Mouse (Mus musculus) embryonic facial prominence, embryonic 13.5 days (tissue): Measurements from ENCODE around the gene Parp8. TPM values are rescaled to one million over a fixed set of nuclear protein-coding genes. Genes with fewer than 3 reads are reported as not detected.

Experiments
- ATAC-seq: fragments of 200-750 bp; cut with Nextera tagmentation; 2 replicates; pipeline ENCODE4 v1.8.0; 2017; ENCODE audit warnings: low read depth; ENCODE audit not compliant: insufficient number of reproducible peaks, insufficient read depth, low FRiP score, low TSS enrichment
- H3K27ac ChIP-seq: fragments of 300-500 bp; sonication (generic); 2 replicates; pipeline ENCODE4 v1.5.1; 2015; ENCODE audit warnings: moderate library complexity, mild to moderate bottlenecking, inconsistent platforms
- H3K27me3 ChIP-seq: fragments of 300-500 bp; sonication (generic); 2 replicates; pipeline ENCODE4 v1.6.1; 2015; ENCODE audit warnings: mild to moderate bottlenecking, inconsistent platforms
- H3K36me3 ChIP-seq: fragments of 300-500 bp; sonication (generic); 2 replicates; pipeline ENCODE4 v1.6.1; 2015; ENCODE audit warnings: mild to moderate bottlenecking, inconsistent platforms
- H3K4me1 ChIP-seq: fragments of 300-500 bp; sonication (generic); 2 replicates; pipeline ENCODE4 v1.6.1; 2015; ENCODE audit warnings: inconsistent platforms
- H3K4me2 ChIP-seq: fragments of 300-500 bp; sonication (generic); 2 replicates; pipeline ENCODE4 v1.6.1; 2015; ENCODE audit warnings: moderate library complexity, mild to moderate bottlenecking, inconsistent platforms
- H3K4me3 ChIP-seq: fragments of 300-500 bp; sonication (generic); 2 replicates; pipeline ENCODE4 v1.5.1; 2015; ENCODE audit warnings: mild to moderate bottlenecking, inconsistent platforms
- H3K9ac ChIP-seq: fragments of 300-500 bp; sonication (generic); 2 replicates; pipeline ENCODE4 v1.6.1; 2015; ENCODE audit warnings: mild to moderate bottlenecking, inconsistent platforms
- H3K9me3 ChIP-seq: fragments of 300-500 bp; sonication (generic); 2 replicates; pipeline ENCODE4 v1.6.1; 2016; ENCODE audit warnings: inconsistent platforms
- WGBS: fragments of 180-500 bp; shearing (Covaris S2); methylation state at CpG from one replicate; pipeline ENCODE4 v1.1.7; 2015; ENCODE audit warnings: mixed read lengths; 5-methylcytosine and 5-hydroxymethylcytosine counted together
- polyA plus RNA-seq: library from polyadenylated mRNA; unstranded; fragments of >200 nt; fragmentation: Nextera tagmentation; extraction: Ambion mirVana; gene quantifications from 2 replicates; pipeline ENCODE4 v1.2.1, GENCODE M21; 2015

Parp8 gene
- polyA plus RNA-seq, 1 experiment from 2014 or later = 19.9 TPM

- Histone ChIP-seq H3K36me3 (peaks cover 5% of the 10 kb centered on the region), H3K4me3 (no peak overlapping the region), H3K9ac (no peak overlapping the region), H3K9me3 (0 out of 2 replicates have a peak, but pooled peaks cover 4% of the 10 kb centered on the region), H3K4me1 (peaks cover 7% of the 10 kb centered on the region; the same call in 1 of the 2 replicates), H3K27ac (no peak overlapping the region), H3K27me3 (no peaks in the 10 kb centered on the region), H3K4me2 (no peak overlapping the region)
- WGBS = 95% methylated on average over 2 of the region's 2 CpGs
- ATAC-seq = no peak
Measured at GRCm38 (mm10) chr13:117013516-117013915, 11.8 kb downstream of the Parp8 start.

DNA sequence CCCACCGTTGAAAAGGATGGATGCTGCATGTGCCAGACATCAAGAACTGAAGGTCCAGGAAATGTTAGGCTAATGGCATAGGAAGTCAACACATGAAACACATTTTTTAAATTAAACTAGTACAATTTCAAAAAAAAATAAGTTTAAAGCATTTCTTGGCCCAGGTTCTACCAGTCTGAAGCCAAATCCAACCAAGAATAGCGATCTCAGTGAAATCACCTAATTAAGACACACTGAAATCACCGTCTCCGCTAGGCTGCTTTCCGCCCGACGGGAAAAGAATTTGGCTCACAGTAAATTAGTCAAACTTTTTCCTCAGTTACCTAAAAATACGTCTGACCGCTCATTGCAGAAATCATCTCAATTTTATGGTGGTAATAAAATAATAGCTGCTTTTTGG is 13.3 kb downstream of the Parp8 start:
- Histone ChIP-seq H3K27me3 (no peaks in the 10 kb centered on the region), H3K27ac (no peak overlapping the region), H3K36me3 (peaks cover 5% of the 10 kb centered on the region), H3K9ac (no peak overlapping the region), H3K4me1 (peaks cover 6% of the 10 kb centered on the region; the same call in 1 of the 2 replicates), H3K9me3 (0 out of 2 replicates have a peak, but pooled peaks cover 4% of the 10 kb centered on the region), H3K4me2 (no peak overlapping the region), H3K4me3 (no peak overlapping the region)
- no peak for ATAC-seq
- 85% methylated on average over 9 of the region's 9 CpGs for WGBS

DNA sequence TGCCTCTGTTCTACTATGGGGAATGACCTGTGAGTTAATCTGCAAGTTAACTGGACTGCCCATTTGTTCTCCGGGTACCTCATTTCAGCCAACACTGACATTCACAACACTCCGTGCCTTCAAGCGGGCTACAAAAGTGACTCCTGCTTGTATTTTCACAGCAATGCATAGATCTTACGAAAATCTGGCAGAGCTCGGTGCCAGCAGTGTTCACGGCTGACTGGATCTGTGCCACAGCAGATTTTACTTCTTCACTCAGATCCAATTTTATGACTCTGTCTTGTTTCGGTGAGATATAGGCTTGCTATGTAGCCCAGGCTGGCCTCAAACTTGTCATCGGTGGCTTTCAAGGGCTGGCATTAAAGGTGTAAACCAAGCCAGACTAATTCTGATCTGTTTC is 15.2 kb downstream of the Parp8 start:
- no peak overlapping the region for H3K4me2 ChIP-seq
- peaks cover 5% of the 10 kb centered on the region for H3K36me3 ChIP-seq
- WGBS = 69% methylated on average over 8 of the region's 8 CpGs
- ATAC-seq = no peak
- no peak overlapping the region for H3K9ac ChIP-seq
- H3K4me1 ChIP-seq = peaks cover 4% of the 10 kb centered on the region
- no peaks in the 10 kb centered on the region for H3K27me3 ChIP-seq
- H3K9me3 ChIP-seq = 0 out of 2 replicates have a peak, but pooled peaks cover 4% of the 10 kb centered on the region
- H3K4me3 ChIP-seq = no peak overlapping the region
- H3K27ac ChIP-seq = no peak overlapping the region

DNA sequence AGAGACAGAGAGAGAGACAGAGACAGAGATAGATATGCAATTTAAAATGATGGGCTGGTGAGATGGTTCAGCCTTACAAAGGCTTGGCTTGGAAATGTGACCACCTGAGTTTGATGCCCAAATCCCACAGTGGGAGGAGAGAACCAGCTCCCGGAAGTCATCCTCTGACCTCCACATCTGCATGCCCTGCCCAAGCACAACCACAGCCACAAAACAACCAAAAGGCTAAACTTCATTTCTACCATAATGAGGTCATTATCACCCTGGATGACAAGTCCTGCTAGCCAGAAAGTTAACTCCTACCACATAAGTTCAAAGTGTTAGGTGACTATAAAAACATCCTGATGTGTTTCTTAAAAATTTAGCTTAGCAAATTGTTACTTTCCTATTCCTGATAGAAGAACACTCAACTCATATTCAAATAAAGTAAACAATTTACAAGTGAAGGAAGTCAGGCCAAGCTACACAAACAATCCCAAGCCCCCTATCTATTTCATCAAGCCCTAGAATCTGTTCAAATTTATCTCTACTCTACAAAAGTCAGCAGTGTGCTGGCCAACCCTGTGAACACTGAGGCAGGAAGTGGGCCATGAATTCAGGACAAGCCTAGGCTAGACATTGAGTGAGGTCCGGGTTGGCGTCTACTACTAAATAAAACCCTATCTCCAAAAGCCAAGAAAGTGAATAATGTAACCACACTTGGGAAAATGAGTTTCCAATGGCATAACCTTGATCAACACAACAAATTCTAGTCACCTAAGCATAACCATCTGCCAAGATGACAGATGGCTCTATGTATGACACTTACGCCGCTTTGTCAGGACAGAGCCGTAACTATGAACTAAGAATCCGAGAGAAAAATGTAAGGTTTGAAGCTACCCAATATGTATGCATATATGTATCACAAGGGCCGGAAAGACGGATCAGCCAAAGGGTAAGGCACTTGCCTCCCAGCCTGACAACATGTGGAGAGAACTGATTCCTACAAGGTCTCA is 17.0 kb downstream of the Parp8 start:
- Histone ChIP-seq H3K4me2 (no peak overlapping the region), H3K27me3 (no peaks in the 10 kb centered on the region), H3K4me1 (peaks cover 10% of the 10 kb centered on the region), H3K36me3 (peaks cover 5% of the 10 kb centered on the region), H3K9ac (no peak overlapping the region), H3K4me3 (no peak overlapping the region), H3K27ac (no peak overlapping the region), H3K9me3 (0 out of 2 replicates have a peak, but pooled peaks cover 4% of the 10 kb centered on the region)
- WGBS = 94% methylated on average over 9 of the region's 9 CpGs
- ATAC-seq = no peak

DNA sequence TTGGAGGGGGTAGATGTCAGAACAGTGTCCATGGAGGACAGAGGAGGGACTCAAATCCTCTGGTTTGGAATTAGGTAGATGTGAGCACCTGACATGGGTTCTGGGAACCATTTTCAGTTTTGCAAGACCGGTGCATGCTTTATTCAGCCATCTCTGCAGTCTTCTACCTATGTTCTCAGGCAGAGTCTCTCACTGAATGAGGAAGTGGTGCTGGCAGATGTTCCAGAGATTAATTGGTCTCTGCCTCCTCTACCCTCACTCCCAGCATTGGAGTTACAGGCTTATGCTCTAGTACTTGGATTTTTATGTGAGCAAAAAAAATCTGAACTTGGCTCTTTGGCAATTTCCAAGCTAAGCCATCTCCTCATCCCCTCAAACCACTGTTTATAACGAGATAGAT is 17.8 kb downstream of the Parp8 start:
- no peak overlapping the region for H3K4me2 ChIP-seq
- H3K36me3 ChIP-seq = peaks cover 2% of the 10 kb centered on the region
- 0 out of 2 replicates have a peak, but pooled peaks cover 2% of the 10 kb centered on the region for H3K9me3 ChIP-seq
- H3K27me3 ChIP-seq = no peaks in the 10 kb centered on the region
- no peak overlapping the region for H3K4me3 ChIP-seq
- peaks cover 10% of the 10 kb centered on the region for H3K4me1 ChIP-seq
- H3K9ac ChIP-seq = no peak overlapping the region
- H3K27ac ChIP-seq = no peak overlapping the region
- ATAC-seq = no peak
- 93% methylated on average over 2 of the region's 2 CpGs for WGBS

DNA sequence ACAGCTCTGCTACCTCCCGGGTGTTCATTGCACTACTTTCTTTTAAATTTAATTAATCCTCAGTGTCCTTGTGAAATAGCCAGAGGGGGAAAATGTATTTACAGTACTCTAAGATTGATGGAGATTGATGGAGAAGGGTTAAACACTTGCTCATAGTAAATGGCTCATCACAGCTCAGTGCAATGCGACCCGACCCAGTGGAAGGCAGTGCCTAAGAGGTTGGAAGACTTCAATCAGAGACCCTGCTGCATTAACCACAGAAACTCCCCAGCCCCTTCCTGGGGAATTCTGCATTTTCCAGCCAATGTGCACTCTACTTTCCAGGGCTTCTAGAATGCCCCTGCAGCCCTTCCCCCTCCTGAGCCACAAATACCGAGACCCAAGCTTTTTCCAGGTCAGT is 18.7 kb downstream of the Parp8 start:
- no peak overlapping the region for H3K4me2 ChIP-seq
- ATAC-seq = no peak
- H3K9ac ChIP-seq = no peak overlapping the region
- no peaks in the 10 kb centered on the region for H3K9me3 ChIP-seq
- H3K27me3 ChIP-seq = no peaks in the 10 kb centered on the region
- no peaks in the 10 kb centered on the region for H3K36me3 ChIP-seq
- 34% methylated on average over 4 of the region's 4 CpGs for WGBS
- no peak overlapping the region for H3K4me3 ChIP-seq
- H3K4me1 ChIP-seq = peaks cover 10% of the 10 kb centered on the region
- H3K27ac ChIP-seq = no peak overlapping the region

GRCm38 (mm10) chr13:117000493-117000892 is 24.8 kb downstream of the Parp8 start:
- H3K9me3 ChIP-seq = no peaks in the 10 kb centered on the region
- peaks cover 6% of the 10 kb centered on the region; the same call in 1 of the 2 replicates for H3K4me1 ChIP-seq
- H3K4me3 ChIP-seq = no peak overlapping the region
- ATAC-seq = no peak
- no peak overlapping the region for H3K27ac ChIP-seq
- H3K36me3 ChIP-seq = no peaks in the 10 kb centered on the region; the same call in 1 of the 2 replicates
- H3K9ac ChIP-seq = no peak overlapping the region
- no peaks in the 10 kb centered on the region for H3K27me3 ChIP-seq
- no peak overlapping the region for H3K4me2 ChIP-seq
- 87% methylated on average over 3 of the region's 3 CpGs for WGBS

DNA sequence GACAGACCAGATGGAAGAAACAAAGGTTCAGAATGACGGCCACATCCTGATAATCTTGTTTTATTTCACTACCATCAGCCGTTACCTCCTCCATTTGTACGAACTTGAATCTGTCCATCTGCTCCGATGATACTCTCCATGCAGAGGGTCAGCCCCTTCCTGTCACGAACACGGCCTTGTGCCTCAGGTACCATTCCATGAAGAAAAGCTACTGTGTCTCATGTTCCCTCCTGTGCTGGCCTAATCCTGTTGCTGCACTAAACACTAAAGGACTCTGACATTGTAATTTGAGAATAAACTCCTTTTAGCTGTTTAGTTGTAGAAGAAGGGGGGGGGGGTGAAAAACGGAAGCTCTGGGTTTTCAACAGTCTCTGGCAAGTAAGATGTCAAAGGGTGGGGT is 33.8 kb downstream of the Parp8 start:
- Histone ChIP-seq H3K27me3 (no peaks in the 10 kb centered on the region), H3K4me3 (no peak overlapping the region), H3K4me1 (no peaks in the 10 kb centered on the region), H3K9me3 (no peaks in the 10 kb centered on the region), H3K4me2 (no peak overlapping the region), H3K36me3 (no peaks in the 10 kb centered on the region), H3K9ac (no peak overlapping the region), H3K27ac (no peak overlapping the region)
- 57% methylated on average over 7 of the region's 7 CpGs for WGBS
- ATAC-seq = no peak

- 86% methylated on average over 4 of the region's 4 CpGs for WGBS
Measured at GRCm38 (mm10) chr13:116990327-116990726, 35.0 kb downstream of the Parp8 start.

GRCm38 (mm10) chr13:116988706-116989105 is 36.6 kb downstream of the Parp8 start:
- H3K4me1 ChIP-seq = no peaks in the 10 kb centered on the region

More at GRCm38 (mm10) chr13:116990327-116990726, 35.0 kb downstream of the Parp8 start:
- no peaks in the 10 kb centered on the region for H3K36me3 ChIP-seq
- H3K4me2 ChIP-seq = no peak overlapping the region
- no peaks in the 10 kb centered on the region for H3K4me1 ChIP-seq
- no peaks in the 10 kb centered on the region for H3K27me3 ChIP-seq
- no peak for ATAC-seq
- no peak overlapping the region for H3K4me3 ChIP-seq
- H3K9ac ChIP-seq = no peak overlapping the region
- no peak overlapping the region for H3K27ac ChIP-seq
- H3K9me3 ChIP-seq = no peaks in the 10 kb centered on the region

DNA sequence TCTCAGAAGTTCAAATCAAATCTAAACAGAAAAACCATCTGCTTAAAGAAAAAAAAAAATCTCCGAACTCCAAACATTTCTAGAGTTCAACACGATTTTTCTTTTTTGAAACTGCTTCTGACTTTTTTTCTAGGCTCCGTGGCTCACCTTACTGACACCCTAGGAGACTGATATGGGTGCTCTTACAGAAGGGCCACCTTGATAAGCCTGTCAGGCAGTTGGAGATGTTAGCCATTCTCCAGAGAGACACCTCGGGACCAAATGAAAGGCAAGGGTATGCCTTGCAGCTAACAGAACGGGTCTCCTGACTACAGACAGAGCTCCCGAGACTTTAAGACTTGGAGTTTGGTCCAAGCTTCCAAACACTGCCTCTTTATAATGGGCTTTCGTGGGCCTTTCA is 37.1 kb downstream of the Parp8 start:
- no peak overlapping the region for H3K27ac ChIP-seq
- H3K4me1 ChIP-seq = no peaks in the 10 kb centered on the region
- H3K36me3 ChIP-seq = no peaks in the 10 kb centered on the region
- no peak overlapping the region for H3K4me3 ChIP-seq
- no peaks in the 10 kb centered on the region for H3K9me3 ChIP-seq
- WGBS = 74% methylated on average over 7 of the region's 7 CpGs
- H3K9ac ChIP-seq = no peak overlapping the region
- no peak overlapping the region for H3K4me2 ChIP-seq
- H3K27me3 ChIP-seq = no peaks in the 10 kb centered on the region
- no peak for ATAC-seq

More at GRCm38 (mm10) chr13:116988706-116989105, 36.6 kb downstream of the Parp8 start:
- Histone ChIP-seq H3K36me3 (no peaks in the 10 kb centered on the region), H3K9me3 (no peaks in the 10 kb centered on the region), H3K9ac (no peak overlapping the region), H3K27me3 (no peaks in the 10 kb centered on the region), H3K4me2 (no peak overlapping the region), H3K4me3 (no peak overlapping the region), H3K27ac (no peak overlapping the region)
- ATAC-seq = no peak
- 80% methylated on average over 2 of the region's 2 CpGs for WGBS

- WGBS = 76% methylated on average over 3 of the region's 3 CpGs
- Histone ChIP-seq H3K4me2 (no peak overlapping the region), H3K27me3 (no peaks in the 10 kb centered on the region), H3K9ac (no peak overlapping the region), H3K4me3 (no peak overlapping the region), H3K9me3 (no peaks in the 10 kb centered on the region), H3K36me3 (no peaks in the 10 kb centered on the region), H3K27ac (no peak overlapping the region), H3K4me1 (no peaks in the 10 kb centered on the region)
- no peak for ATAC-seq
Measured at GRCm38 (mm10) chr13:116987284-116987683, 38.1 kb downstream of the Parp8 start.
